Comparison of ENCODE assay signal across 41 mouse cellular contexts in genomic region chr5:76327296-76327695, GRCm38 (mm10). TPM values are rescaled to one million over a fixed set of nuclear protein-coding genes. Genes with fewer than 3 reads are reported as not detected.
DNase-seq lines count a peak whose midpoint lies in the region; ATAC-seq lines count a peak whose summit lies in the region.
"Had no signal": no experiment of that assay in that cellular context is flagged by ENCODE, and none has a peak within 500 bp of the region (broad histone marks: within the 10 kb centered on the region; RNA-seq: fewer than 3 reads in every experiment).

No protein-coding gene starts in this region.

- no peaks in the 10 kb centered on the region for H3K27me3 ChIP-seq in heart, embryonic 10.5 days (ENCODE audit: insufficient read depth, poor library complexity, severe bottlenecking)
- H3K27me3 ChIP-seq in midbrain, embryonic 14.5 days (ENCODE audit: control insufficient read depth, insufficient read depth, low read length) = no peaks in the 10 kb centered on the region
- no peaks in the 10 kb centered on the region for H3K27me3 ChIP-seq in midbrain, embryonic 16.5 days (ENCODE audit: control insufficient read depth, insufficient read depth, low read depth, low read length)
- no peaks in the 10 kb centered on the region for H3K27me3 ChIP-seq in midbrain, embryonic 10.5 days (ENCODE audit: low read depth, poor library complexity, severe bottlenecking)
- H3K27me3 ChIP-seq: embryonic facial prominence, embryonic 15.5 days; heart, embryonic 15.5 days; hindbrain, embryonic 12.5 days; intestine, embryonic 15.5 days; midbrain, embryonic 15.5 days; neural tube, embryonic 13.5 days had no signal

- H3K36me3 ChIP-seq in heart, embryonic 10.5 days = no peaks in the 10 kb centered on the region
- no peaks in the 10 kb centered on the region for H3K36me3 ChIP-seq in midbrain, embryonic 14.5 days (ENCODE audit: control insufficient read depth, insufficient read depth, low read length)
- H3K36me3 ChIP-seq in midbrain, embryonic 16.5 days (ENCODE audit: control insufficient read depth, insufficient read depth, low read length) = no peaks in the 10 kb centered on the region
- no peaks in the 10 kb centered on the region for H3K36me3 ChIP-seq in midbrain, embryonic 10.5 days
- H3K36me3 ChIP-seq: embryonic facial prominence, embryonic 15.5 days; heart, embryonic 15.5 days; hindbrain, embryonic 12.5 days; intestine, embryonic 15.5 days; midbrain, embryonic 15.5 days; neural tube, embryonic 13.5 days had no signal

- WGBS in heart, embryonic 10.5 days = 75% methylated on average over 2 of the region's 2 CpGs
- WGBS in midbrain, embryonic 14.5 days = 58% methylated on average over 2 of the region's 2 CpGs
- WGBS in midbrain, embryonic 16.5 days = 49% methylated on average over 2 of the region's 2 CpGs
- 85% methylated on average over 2 of the region's 2 CpGs for whole genome bisulfite sequencing in midbrain, embryonic 10.5 days

- DNase-seq in heart, adult 8-10 months (ENCODE audit: low spot score) = peak; percentile 11
- no peak for DNase-seq in heart, embryonic 10.5 days (ENCODE audit: low spot score)
- DNase-seq in midbrain, embryonic 14.5 days = peak; percentile 15
- peak; percentile 73 for DNase-seq in brain, adult 2 months (ENCODE audit: low read depth, low spot score)
- DNase-seq in cerebellum, adult 9-10 months = no peak
- DNase-seq in midbrain, embryonic 10.5 days (ENCODE audit: low spot score) = no peak
- DNase-seq: adrenal gland, adult 8-10 months; B cell, adult 2 months; cerebellum, adult 11-12 months; cerebellum, postnatal 10 days; forebrain, postnatal 0 days; kidney, adult 8-10 months; kidney, postnatal 10 days; left cerebral cortex, postnatal 4 days; liver; lung, adult 2 months; lung, postnatal 10 days; retina, postnatal 1 day; right cerebral cortex, postnatal 14 days; thymus, postnatal 14 days had no signal

- H3K27ac ChIP-seq in heart, embryonic 10.5 days = no peak overlapping the region
- H3K27ac ChIP-seq in midbrain, embryonic 14.5 days (replicated peaks; ENCODE audit: low read depth, low read length) = no peak overlapping the region
- no peak overlapping the region for H3K27ac ChIP-seq in midbrain, embryonic 16.5 days (ENCODE audit: low read length)
- no peak overlapping the region for H3K27ac ChIP-seq in midbrain, embryonic 10.5 days (replicated peaks)
- H3K27ac ChIP-seq: embryonic facial prominence, embryonic 15.5 days; heart, embryonic 15.5 days; hindbrain, embryonic 12.5 days; hindbrain, postnatal 0 days; intestine, embryonic 15.5 days; liver, embryonic 14.5 days; macrophage; midbrain, embryonic 15.5 days; neural tube, embryonic 13.5 days had no signal

- no peak overlapping the region for H3K9ac ChIP-seq in midbrain, embryonic 14.5 days (replicated peaks; ENCODE audit: low read length)
- H3K9ac ChIP-seq in midbrain, embryonic 16.5 days (ENCODE audit: low read depth, low read length) = no peak overlapping the region
- H3K9ac ChIP-seq: embryonic facial prominence, embryonic 15.5 days; forebrain, postnatal 0 days; heart, embryonic 15.5 days; hindbrain, embryonic 12.5 days; intestine, embryonic 15.5 days; liver, embryonic 14.5 days; midbrain, embryonic 15.5 days; neural tube, embryonic 13.5 days had no signal

- H3K4me3 ChIP-seq in heart, embryonic 10.5 days = no peak overlapping the region
- no peak overlapping the region for H3K4me3 ChIP-seq in midbrain, embryonic 14.5 days (replicated peaks; ENCODE audit: low read depth, low read length)
- no peak overlapping the region for H3K4me3 ChIP-seq in midbrain, embryonic 16.5 days (ENCODE audit: low read depth, low read length)
- no peak overlapping the region for H3K4me3 ChIP-seq in midbrain, embryonic 10.5 days
- H3K4me3 ChIP-seq: embryonic facial prominence, embryonic 15.5 days; heart, embryonic 15.5 days; hindbrain, embryonic 12.5 days; intestine, embryonic 15.5 days; midbrain, embryonic 15.5 days; neural tube, embryonic 13.5 days had no signal

- no peak for ATAC-seq in midbrain, embryonic 14.5 days (ENCODE audit: low FRiP score, low TSS enrichment)
- no peak for ATAC-seq in midbrain, embryonic 16.5 days
- ATAC-seq: forebrain, postnatal 0 days; hindbrain, postnatal 0 days; intestine, embryonic 15.5 days; midbrain, embryonic 15.5 days had no signal

- no peaks in the 10 kb centered on the region for H3K9me3 ChIP-seq in heart, embryonic 10.5 days
- no peaks in the 10 kb centered on the region for H3K9me3 ChIP-seq in midbrain, embryonic 14.5 days (ENCODE audit: control insufficient read depth, low read length)
- no peaks in the 10 kb centered on the region for H3K9me3 ChIP-seq in midbrain, embryonic 16.5 days (replicated peaks; ENCODE audit: control insufficient read depth, low read length, poor library complexity, severe bottlenecking)
- H3K9me3 ChIP-seq in midbrain, embryonic 10.5 days (replicated peaks) = no peaks in the 10 kb centered on the region
- H3K9me3 ChIP-seq: embryonic facial prominence, embryonic 15.5 days; heart, embryonic 15.5 days; hindbrain, embryonic 12.5 days; intestine, embryonic 15.5 days; midbrain, embryonic 15.5 days; neural tube, embryonic 13.5 days had no signal

- H3K4me1 ChIP-seq in heart, embryonic 10.5 days = 0 out of 2 replicates have a peak, but pooled peaks cover 3% of the 10 kb centered on the region
- no peaks in the 10 kb centered on the region for H3K4me1 ChIP-seq in midbrain, embryonic 14.5 days (ENCODE audit: control insufficient read depth, insufficient read depth, low read length)
- no peaks in the 10 kb centered on the region for H3K4me1 ChIP-seq in midbrain, embryonic 16.5 days (ENCODE audit: control insufficient read depth, insufficient read depth, low read length)
- peaks cover under 1% of the 10 kb centered on the region; the same call in 1 of the 2 replicates for H3K4me1 ChIP-seq in midbrain, embryonic 10.5 days
- H3K4me1 ChIP-seq: embryonic facial prominence, embryonic 15.5 days; heart, embryonic 15.5 days; hindbrain, embryonic 12.5 days; intestine, embryonic 15.5 days; midbrain, embryonic 15.5 days; neural tube, embryonic 13.5 days had no signal

- H3K4me2 ChIP-seq in midbrain, embryonic 14.5 days (ENCODE audit: low read length) = no peak overlapping the region
- no peak overlapping the region for H3K4me2 ChIP-seq in midbrain, embryonic 16.5 days (ENCODE audit: low read length)
- H3K4me2 ChIP-seq: embryonic facial prominence, embryonic 15.5 days; heart, embryonic 15.5 days; hindbrain, embryonic 12.5 days; intestine, embryonic 15.5 days; midbrain, embryonic 15.5 days; neural tube, embryonic 13.5 days had no signal

RNA-seq across cellular contexts. Expression of gene Pdcl2, which starts 3.7 kb away (rescaled TPM):
- total RNA-seq in heart, adult 8-10 months (2022) = not detected
- polyA plus RNA-seq in heart, embryonic 10.5 days (2016; fragmentation: Nextera tagmentation; extraction: Ambion mirVana) = not detected in 2 replicates
- not detected in 2 replicates for polyA plus RNA-seq in midbrain, embryonic 14.5 days (2014; fragmentation: Nextera tagmentation; extraction: Ambion mirVana)
- polyA plus RNA-seq in midbrain, embryonic 16.5 days (2015; fragmentation: Nextera tagmentation; extraction: Ambion mirVana) = not detected in 2 replicates
- not detected in 2 replicates for polyA plus RNA-seq in midbrain, embryonic 10.5 days (2016; fragmentation: Nextera tagmentation; extraction: Ambion mirVana)
- total RNA-seq: adrenal gland, adult 8-10 months; common myeloid progenitor, adult 5-6 weeks; forebrain, postnatal 0 days; gastrocnemius, adult 8-10 months; gastrocnemius, postnatal 4 days; heart, postnatal 25 days; hindbrain, postnatal 0 days; layer of hippocampus, postnatal 14 days; left cerebral cortex, postnatal 4 days; megakaryocyte-erythroid progenitor cell, adult 5-6 weeks had no signal
- polyA plus RNA-seq: embryonic facial prominence, embryonic 15.5 days; forebrain, postnatal 0 days; heart, embryonic 15.5 days; hindbrain, embryonic 12.5 days; hindbrain, postnatal 0 days; intestine, embryonic 15.5 days; large intestine, adult 2 months; liver, embryonic 14.5 days; lung, adult 2 months; macrophage; midbrain, embryonic 15.5 days; neural tube, embryonic 13.5 days; small intestine, adult 2 months; stomach, embryonic 14.5 days; urinary bladder, adult 2 months had no signal

RNA-seq across cellular contexts. Expression of gene Clock, which starts 22.7 kb away (rescaled TPM):
- 10 to 100 TPM; 22.9 to 28.9 (median 23.7) TPM for total RNA-seq in heart, adult 8-10 months (2022)
- polyA plus RNA-seq in heart, embryonic 10.5 days (2016; fragmentation: Nextera tagmentation; extraction: Ambion mirVana) = 10.5 and 11.1 TPM in 2 replicates
- polyA plus RNA-seq in midbrain, embryonic 14.5 days (2014; fragmentation: Nextera tagmentation; extraction: Ambion mirVana) = 18.7 and 19.2 TPM in 2 replicates
- 13.4 and 15.1 TPM in 2 replicates for polyA plus RNA-seq in midbrain, embryonic 16.5 days (2015; fragmentation: Nextera tagmentation; extraction: Ambion mirVana)
- polyA plus RNA-seq in midbrain, embryonic 10.5 days (2016; fragmentation: Nextera tagmentation; extraction: Ambion mirVana) = 10.9 and 12.1 TPM in 2 replicates

RNA-seq across cellular contexts. Expression of gene Nmu, which starts 36.3 kb away (rescaled TPM):
- total RNA-seq in heart, adult 8-10 months (2022) = not detected
- polyA plus RNA-seq in heart, embryonic 10.5 days (2016; fragmentation: Nextera tagmentation; extraction: Ambion mirVana) = 0.16 TPM in 1 of 2 replicates, not detected in the other
- polyA plus RNA-seq in midbrain, embryonic 14.5 days (2014; fragmentation: Nextera tagmentation; extraction: Ambion mirVana) = not detected in 2 replicates
- polyA plus RNA-seq in midbrain, embryonic 16.5 days (2015; fragmentation: Nextera tagmentation; extraction: Ambion mirVana) = 0.35 TPM in 1 of 2 replicates, not detected in the other
- polyA plus RNA-seq in midbrain, embryonic 10.5 days (2016; fragmentation: Nextera tagmentation; extraction: Ambion mirVana) = 0.28 and 0.45 TPM in 2 replicates
- total RNA-seq: adrenal gland, adult 8-10 months; common myeloid progenitor, adult 5-6 weeks; forebrain, postnatal 0 days; gastrocnemius, adult 8-10 months; heart, postnatal 25 days; hindbrain, postnatal 0 days; layer of hippocampus, postnatal 14 days; left cerebral cortex, postnatal 4 days; megakaryocyte-erythroid progenitor cell, adult 5-6 weeks had no signal
- polyA plus RNA-seq: heart, embryonic 15.5 days; liver, embryonic 14.5 days; macrophage; stomach, embryonic 14.5 days; testis, adult 2 months; urinary bladder, adult 2 months had no signal

Comparison
In these comparisons a context has a peak if more than half of its experiments do, and no peak if none do; other contexts are left out.
1. DNase-seq: peak in heart, adult 8-10 months (single experiment), midbrain, embryonic 14.5 days (single experiment) and brain, adult 2 months (single experiment); none in heart, embryonic 10.5 days (single experiment), cerebellum, adult 9-10 months (single experiment) and midbrain, embryonic 10.5 days (single experiment).